Mouse (Mus musculus): ENCODE results near the gene Cenpf.
A peak's percentile ranks its signal among the peaks of the same experiment; 100 is the strongest.

Gene Cenpf

DNA sequence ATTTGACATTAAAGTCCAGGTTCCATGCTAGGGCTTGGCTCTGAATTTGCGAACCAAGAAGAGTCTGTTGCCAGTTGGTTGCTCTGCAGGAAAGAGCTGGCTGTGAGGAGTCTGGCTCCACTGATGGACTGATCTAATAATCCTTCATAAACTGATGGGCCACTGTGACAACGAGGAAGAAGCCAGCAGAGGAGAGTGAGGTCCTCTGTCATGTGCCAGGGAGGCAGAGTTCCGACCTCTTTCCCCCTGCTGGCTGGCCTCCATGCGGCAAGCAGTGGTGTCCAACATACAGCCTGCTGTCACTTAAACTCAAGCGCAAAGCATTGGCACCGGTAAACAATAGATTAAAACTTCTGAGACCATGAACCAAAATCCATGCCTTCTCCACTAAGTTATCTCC lies 57.9 kb downstream of the Cenpf start:
- DNase-seq (ENCODE audit: low spot score): no peak

DNA sequence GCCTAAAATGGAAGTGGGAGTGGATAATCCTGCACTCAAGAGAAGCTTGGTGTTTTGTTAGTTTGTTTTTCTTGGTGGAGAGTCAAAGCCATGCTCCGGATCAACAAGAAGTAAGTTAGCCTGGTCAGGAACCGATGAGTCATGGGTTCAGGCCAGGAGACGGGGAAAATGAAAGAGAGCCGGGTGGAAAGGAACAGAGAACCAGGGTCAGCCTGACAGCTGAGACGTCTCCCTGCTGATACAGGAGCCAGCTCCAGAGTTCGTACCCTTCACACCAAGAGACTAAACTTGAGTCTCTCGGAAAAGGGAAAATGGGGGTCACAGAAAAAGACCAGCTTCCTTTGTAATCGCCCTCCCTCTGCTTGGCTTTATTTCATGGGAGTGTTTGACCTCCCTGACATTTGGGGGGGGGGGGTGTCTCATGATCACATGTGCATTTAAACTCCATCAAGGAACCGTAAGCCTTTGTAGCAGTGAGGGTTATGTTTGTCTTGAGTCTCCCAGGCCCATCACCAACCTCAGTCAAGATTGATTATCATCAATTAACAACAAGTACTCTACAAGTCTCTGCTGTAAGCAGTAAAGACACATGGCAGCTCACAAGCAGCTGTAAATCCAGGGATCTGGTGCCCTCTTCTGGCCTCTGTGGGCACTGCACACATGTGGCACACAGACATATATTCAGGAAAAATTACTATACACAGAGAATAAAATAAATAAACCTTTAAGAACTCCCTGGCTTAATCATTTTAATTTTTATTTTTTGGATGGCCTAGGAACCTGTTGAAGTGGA lies 59.7 kb downstream of the Cenpf start:
- peak; percentile 30 for DNase-seq (ENCODE audit: low spot score)

DNA sequence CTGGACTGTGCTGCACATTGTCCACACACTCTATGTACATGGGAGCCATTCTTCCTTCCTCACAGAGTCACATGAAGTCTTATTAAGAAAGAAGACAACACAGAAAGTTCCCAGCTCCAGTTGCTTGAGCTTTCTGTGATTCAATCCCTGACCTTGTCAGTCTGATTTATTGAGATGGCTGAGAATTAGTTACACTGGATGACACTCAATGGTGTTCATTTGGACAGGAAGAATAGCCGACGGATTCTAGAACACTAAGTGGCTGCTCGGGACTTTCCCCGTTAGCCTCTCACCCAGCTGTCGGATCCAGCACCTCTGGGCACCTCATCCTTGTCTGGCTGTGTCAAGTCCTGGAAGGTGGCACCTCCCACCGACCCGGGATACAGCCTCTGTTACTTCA lies 63.1 kb downstream of the Cenpf start:
- DNase-seq (ENCODE audit: low spot score): no peak

DNA sequence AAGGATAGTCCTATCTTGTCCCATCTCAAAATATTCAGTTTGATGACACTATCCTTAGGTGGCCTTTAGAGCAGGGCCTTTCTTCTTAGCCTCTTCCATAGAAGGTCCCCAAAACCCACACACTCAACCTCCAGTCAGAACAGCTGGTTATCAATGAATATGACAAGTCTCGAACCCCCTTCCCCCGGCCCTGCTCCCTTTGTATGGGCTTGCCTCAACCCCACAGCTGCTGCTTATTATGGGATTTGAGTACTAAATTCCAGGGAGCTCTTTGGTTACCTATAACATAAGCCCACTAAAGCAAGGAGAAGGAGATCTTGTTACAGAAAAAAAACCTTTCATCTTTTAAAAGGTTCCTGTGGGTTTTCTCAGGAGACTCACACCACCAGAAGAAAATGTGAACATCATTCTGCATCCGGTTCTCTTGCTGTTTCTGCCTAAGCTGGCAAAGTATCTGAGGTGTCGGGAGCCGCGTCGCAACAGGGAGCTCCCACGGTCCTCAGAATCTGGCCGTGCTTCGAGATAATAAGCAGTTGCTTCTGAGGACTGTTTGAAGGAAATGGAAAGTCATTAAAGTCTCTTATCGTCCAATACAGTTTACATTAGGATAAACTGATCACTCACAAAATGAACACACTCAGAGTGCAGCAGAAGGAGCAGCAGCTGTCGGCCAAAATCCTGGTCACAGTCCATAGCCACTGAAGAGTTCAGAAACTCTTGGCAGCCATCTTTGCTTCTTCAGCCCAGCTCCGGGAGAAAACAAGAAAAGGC lies 68.7 kb downstream of the Cenpf start:
- DNase-seq (ENCODE audit: low spot score): no peak

DNA sequence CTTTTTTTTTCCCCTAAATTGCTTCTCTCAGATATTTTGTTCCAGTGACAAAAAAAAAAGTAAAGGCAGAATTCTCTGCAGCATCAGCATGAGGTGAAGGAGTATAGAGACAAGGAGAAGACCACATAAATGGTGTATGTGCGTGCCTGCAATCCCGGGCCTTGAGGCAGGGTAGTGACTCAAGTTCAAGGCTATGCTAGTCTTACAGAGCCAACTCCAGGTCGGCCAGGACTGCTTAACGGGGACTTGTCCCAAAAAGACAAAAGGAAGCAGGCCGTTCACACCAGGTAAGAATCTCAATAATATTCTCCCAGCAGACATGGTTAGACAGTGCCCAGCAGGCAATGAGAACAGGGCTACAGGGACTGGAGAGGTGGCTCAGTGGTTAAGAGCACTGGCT lies 70.5 kb downstream of the Cenpf start:
- no peak for DNase-seq (ENCODE audit: low spot score)

DNA sequence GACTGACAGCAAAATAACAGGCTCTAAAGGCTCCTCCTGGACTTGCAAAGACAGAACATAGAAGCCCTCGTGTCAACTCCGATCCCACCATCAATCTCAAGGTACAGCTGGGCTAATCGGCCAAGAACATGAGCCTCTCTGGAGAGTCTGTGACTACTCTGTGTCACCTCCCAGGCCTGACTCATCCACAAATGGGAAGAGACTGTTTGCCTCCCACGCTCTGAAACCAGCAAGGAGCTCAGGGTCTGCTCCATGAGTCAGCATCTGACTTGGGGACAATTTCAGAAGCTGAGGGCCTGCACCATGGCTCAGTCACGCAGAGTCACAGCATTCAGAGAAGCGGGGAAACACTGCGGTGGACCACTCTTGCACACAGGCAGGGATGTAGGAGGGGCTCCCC lies 72.6 kb downstream of the Cenpf start:
- no peak for DNase-seq (ENCODE audit: low spot score)

DNA sequence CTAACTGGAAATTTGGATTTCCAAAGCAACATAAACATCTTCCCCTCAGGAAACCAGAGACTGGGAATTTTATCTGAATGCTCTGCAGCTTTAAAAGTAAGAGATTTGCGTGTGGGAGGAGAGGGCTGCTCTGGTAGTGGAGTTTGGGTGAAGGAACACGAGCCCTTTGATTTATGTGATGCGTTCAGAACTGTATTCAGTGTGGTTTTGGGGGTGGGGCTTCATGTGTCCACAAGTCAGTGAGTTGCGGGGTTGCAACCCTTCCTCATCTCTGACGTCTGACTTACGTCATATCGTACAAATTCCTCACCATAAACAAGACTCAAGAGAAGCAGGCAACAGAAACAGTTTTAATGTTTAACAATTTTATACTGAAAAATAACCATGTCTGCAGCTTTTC lies 74.8 kb downstream of the Cenpf start:
- DNase-seq (ENCODE audit: low spot score): no peak

DNA sequence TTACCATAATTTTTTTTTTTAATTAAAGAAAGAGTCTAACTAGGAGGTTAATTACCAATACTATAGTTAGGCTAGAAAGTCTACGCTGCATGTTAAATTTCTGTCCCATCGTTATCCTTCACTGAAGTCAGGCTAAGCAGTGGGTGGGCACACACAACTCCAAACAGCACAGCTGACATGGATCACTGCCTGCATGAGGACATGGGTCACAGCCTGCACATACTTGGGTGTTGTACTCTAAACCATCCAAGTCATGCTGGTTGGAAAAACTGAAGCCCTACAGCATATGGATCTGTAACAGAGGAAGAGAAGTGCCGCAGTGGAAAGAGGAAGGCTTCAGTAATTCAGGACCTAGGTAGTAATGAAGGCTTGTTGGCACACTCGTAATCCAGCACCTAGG lies 76.1 kb downstream of the Cenpf start:
- no peak for DNase-seq (ENCODE audit: low spot score)

DNA sequence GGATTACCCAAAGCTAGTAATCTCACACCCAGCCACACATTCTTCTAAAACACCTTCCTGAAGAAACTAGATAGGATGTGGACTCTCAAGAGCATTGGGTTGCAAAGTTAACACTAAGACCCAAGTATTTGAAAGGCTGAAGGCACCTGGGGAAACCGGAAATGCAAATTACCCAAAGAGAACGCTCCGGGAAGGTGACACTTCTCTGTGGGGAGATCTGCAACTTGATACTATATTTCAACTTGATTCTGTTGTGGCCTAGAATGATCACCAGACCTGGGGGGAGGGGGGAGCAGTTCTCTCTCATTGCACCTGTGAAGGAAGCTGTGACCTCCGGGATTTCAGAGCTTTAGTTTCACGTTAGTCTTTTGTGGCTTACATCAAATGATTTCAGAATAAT lies 79.2 kb downstream of the Cenpf start:
- DNase-seq (ENCODE audit: low spot score): no peak

DNA sequence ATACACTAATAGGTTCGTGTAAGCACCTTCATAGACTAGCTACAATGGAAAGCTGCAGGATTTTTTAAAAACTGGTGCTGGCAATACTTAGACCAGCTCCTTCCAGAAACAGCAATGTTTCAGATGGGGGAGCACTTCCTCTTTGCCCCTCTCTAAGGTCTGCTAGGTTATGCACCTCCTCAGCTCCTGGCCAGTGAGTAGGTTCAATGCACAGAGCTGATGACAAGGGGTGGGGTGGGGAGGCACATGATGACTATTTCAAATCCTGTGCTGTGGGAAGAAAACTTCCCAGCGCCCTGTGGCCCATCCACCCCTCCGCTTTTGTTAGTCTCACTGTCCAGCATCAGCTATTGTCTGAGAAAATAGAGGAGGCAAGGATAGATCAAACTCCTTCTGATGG lies 79.8 kb downstream of the Cenpf start:
- no peak for DNase-seq (ENCODE audit: low spot score)

DNA sequence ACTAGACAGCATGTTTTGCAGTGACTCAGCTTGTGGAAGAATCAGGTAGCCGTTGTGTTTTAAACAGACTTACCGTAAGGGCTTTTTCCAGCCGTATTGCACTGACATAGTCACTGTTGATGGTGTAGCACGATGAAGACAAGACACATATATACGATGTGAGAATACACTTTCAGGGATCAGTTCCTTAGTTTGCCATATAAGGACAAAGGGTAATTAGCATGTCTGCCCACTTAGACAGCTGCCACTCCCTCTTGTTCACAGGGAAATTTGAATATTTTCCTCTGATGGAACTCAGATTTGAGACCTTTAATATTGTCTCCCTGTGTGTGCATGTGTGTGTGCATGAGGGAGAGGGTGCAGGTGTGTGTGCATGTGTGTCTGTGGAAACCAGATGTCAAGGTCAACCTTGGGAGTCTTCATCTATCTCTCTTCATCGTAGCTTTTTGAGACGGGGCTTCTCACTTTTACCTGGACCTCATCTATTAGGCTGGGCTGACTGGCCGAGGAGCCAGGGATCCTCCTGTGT lies 82.2 kb downstream of the Cenpf start:
- no peak for DNase-seq (ENCODE audit: low spot score)

DNA sequence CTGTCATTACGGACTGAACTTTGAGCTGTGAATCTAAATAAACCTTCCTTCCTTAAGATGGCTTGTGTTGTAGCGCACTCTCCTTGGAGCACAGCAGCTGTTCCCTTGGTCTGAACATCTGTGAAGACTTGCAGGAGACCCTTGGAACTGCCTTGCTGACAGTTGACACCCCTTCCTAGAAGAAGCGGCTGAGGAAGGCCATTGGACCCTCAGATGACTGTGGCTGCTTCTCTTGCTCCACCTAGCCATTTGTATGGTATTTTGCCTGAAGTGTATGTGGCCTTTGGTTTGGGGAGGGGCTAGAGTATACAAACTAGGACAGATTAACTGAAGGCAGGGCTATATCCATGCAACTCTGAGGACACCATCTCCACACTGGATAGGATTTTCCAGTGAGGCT lies 90.8 kb downstream of the Cenpf start:
- no peak for DNase-seq (ENCODE audit: low spot score)

Data from c-Kit-positive CD71-positive TER-119-positive erythroid progenitor cells, embryonic 14.5 days (primary cell).